Mouse (Mus musculus) c-Kit-positive CD71-positive TER-119-positive erythroid progenitor cells, embryonic 14.5 days (primary cell): ENCODE measurements around the gene Fzd5.

Experiments used
- DNase-seq: peaks from one replicate; pipeline ENCODE4 v3.0.0-alpha.2; 2013; ENCODE audit warnings: low spot score

Fzd5 gene

GRCm38 (mm10) chr1:64737502-64738179 lies at the start of gene Fzd5:
Gene Fzd5, minus strand, starts transcription at chr1:64737751.
- DNase-seq = peak; percentile 94

DNA sequence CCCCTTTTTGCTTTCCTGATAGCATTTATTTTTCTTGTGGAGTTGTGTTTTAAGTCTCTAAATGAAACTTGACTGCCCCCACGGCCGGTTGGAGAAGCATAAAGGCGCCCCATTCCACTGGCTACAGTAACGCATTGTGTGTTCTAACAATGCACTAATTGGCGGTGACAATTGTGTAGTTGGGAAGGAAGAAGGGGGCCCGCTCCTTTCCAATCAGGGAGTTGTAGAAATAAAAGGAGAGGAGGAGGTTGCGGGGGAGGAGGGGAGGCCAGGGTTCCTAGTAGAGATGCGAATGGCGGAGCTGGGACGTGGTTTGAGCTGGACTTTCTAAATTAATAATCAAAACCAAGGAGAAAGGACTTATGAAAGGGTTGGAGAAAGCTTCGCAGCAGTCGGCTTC lies 42.3 kb upstream of the Fzd5 start:
- DNase-seq = no peak

DNA sequence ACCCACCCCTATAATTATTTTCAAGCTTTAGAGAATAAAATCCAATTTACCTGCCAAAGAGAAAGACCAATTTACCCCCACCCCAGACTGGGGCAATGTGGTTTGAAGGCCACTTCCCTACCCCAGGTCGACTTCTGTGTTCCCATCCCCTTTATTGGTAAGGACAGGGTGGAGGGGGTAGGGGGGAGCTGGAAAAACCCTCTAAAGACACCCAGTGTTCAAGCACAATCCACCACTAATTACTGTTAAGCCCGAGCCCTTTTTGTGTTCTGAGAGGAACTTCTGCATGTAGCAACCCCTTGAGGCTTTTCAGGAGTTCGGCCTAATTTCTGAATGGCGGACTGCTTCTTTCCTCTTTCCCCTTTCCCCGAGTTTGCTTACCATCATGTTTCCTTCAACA lies 41.9 kb upstream of the Fzd5 start:
- DNase-seq = no peak

DNA sequence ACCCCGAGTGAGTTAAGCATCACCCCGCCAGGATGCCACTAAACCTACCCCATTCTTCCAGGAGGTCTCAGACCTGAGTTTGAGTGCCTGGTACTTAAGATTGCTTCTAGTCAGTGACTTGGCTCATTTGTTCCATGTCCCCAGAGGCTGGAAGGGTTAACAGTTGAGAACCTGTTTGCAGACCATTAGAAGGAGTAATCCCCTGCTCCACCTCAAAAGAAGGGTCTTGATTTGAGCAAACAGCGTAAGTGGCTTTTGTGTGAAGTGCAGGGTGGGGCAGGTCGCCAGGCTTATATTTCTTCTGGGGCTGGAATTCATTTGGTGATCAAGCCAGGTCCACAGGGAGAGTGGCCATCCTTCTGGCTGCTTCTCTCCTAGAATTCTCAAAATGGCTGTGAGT lies 35.8 kb upstream of the Fzd5 start:
- no peak for DNase-seq

GRCm38 (mm10) chr1:64770169-64770568 lies 32.6 kb upstream of the Fzd5 start:
- no peak for DNase-seq

- no peak for DNase-seq
Observed at GRCm38 (mm10) chr1:64761646-64762045, 24.1 kb upstream of the Fzd5 start.

DNA sequence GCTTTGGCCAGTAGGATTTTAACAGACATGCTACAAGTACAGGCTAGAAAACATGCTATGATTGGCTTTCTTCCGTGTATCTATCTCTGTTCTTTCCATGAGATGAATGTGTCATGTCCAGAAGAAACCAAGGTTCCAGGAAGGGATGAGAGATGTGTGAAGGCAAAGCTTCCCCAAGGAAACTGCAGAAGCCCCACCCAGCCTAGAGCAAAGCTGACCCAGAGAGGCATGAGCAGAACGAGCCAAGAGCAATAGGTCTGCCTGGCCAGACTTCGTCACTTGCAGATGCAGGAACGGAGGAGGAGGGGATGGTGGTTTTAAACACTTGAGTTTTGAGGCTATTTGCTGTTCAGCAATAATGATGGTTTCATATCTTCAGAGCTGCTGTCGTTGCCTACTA lies 20.2 kb upstream of the Fzd5 start:
- no peak for DNase-seq

GRCm38 (mm10) chr1:64757254-64757653 lies 19.7 kb upstream of the Fzd5 start:
- no peak for DNase-seq

DNA sequence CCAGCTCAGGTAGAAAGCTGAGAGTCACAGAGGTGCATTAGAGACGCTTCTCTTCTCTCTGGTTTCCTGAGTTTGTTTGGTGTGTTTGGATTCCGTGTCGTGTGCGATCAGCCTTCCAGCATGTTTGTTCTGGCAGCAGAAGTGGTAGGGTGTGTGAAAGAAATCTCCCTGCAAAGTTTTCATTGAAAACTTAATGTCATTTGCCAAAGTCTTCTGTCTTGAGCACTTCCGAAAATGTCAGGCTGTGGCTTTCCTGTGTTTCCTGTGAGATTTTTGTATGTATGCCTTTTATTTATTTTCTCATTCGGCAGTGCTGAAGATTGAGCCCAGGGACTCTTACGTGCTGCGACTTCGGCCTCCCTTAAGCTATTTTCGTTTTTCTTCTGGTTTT lies 19.1 kb upstream of the Fzd5 start:
- DNase-seq = no peak

GRCm38 (mm10) chr1:64755971-64756639 lies 18.6 kb upstream of the Fzd5 start:
- DNase-seq = no peak

DNA sequence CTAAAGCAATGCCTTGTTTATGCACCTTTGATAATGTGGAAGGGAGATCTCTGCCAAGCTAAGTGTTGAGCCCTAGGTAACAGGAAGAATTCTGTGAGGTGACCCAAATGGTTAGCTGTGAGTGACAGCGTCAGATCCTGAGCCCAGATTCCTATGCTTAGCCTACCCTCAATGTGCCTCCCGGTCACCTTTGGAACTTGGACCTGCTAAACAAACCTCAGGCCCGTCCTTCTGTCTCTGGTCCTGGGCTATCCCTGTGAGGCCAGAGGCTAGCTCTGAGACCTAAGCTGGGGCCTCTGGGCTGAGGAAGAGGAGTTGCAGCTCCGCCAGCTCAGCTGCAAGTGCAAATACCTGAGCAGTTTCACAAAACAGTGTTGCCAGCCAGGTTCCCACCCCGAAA lies 17.1 kb upstream of the Fzd5 start:
- DNase-seq = no peak

DNA sequence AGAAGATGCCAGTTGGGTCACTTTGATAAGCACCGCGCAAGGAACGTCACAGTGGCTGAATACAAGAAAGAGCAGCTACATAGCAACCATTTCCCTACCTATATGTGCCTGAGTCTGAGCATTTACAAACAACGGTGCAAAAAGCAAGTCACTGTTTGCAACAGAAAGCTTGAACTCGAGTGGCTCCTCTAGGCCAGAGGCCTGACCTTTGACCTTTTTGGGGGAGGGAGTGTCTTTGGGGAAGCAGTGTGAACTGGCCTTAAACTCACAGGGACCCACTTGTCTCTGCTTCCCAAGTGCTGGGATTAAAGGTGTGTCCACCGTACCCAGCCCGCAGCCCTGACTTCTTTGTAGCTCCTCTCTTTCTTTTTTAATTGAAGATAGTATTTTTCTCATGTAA lies 16.1 kb upstream of the Fzd5 start:
- no peak for DNase-seq

DNA sequence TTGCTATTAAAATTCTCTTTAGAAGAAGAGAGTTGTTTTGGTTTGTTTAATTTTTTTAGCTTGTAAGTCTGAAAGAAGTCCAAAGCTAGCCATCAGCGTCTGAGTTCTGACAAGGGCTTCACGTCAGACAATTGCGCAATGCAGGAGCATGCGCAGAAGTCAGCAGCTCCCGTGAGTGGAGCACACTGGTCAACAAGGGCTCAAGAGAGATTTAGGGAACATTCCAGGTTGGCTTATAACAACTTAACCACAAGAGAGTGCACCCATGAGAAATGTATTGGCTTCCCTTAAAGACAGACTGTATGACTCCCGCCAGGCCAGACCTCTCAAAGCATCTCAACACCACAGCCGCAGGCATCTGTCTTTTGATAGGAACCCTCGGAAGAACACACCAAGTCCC lies 15.6 kb upstream of the Fzd5 start:
- DNase-seq = no peak

DNA sequence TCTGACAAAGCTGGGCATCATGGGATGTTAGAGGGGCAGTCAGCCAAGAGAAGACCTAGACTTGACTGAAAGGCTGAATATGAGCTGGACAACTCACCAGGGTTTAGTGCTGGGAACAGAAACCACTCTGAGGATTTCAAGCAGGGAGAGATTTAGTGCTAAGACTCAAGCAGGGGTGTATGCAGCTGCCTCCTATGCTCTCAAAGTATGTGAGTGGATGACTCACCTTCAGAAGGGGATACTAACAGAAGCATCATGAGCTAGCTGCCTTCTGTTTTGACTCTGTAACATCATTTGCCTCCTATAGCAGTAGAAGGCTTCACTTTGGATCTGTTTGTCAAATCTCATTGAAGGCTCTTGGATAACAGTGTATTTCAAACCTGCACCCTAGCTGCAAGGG lies 7.1 kb upstream of the Fzd5 start:
- no peak for DNase-seq

- no peak for DNase-seq
Observed at GRCm38 (mm10) chr1:64742741-64743408, 5.3 kb upstream of the Fzd5 start.

GRCm38 (mm10) chr1:64738661-64739082 lies 1.1 kb upstream of the Fzd5 start:
- peak; percentile 67 for DNase-seq

DNA sequence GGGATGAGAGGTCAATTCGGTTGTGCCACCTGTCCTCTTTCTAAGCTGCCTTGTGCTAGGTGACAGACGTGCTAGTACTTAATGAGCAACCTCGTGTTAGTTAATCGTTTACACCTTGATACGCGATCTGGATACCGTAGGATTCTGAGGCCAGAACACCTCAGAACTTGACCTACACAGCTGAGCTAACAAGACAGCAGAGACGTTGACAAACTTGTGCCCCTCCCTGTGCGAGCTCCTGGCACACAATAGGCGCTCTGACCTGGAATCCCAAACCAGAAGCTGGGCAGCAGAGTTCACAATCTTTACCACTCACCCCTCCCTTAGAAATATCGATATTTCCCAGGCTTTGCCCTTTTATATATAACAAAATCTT lies 617 bp upstream of the Fzd5 start:
- no peak for DNase-seq

GRCm38 (mm10) chr1:64736681-64737501 lies 660 bp downstream of the Fzd5 start:
- peak; percentile 48 for DNase-seq

GRCm38 (mm10) chr1:64735781-64736680 lies 1.5 kb downstream of the Fzd5 start:
- peak; percentile 54 for DNase-seq

DNA sequence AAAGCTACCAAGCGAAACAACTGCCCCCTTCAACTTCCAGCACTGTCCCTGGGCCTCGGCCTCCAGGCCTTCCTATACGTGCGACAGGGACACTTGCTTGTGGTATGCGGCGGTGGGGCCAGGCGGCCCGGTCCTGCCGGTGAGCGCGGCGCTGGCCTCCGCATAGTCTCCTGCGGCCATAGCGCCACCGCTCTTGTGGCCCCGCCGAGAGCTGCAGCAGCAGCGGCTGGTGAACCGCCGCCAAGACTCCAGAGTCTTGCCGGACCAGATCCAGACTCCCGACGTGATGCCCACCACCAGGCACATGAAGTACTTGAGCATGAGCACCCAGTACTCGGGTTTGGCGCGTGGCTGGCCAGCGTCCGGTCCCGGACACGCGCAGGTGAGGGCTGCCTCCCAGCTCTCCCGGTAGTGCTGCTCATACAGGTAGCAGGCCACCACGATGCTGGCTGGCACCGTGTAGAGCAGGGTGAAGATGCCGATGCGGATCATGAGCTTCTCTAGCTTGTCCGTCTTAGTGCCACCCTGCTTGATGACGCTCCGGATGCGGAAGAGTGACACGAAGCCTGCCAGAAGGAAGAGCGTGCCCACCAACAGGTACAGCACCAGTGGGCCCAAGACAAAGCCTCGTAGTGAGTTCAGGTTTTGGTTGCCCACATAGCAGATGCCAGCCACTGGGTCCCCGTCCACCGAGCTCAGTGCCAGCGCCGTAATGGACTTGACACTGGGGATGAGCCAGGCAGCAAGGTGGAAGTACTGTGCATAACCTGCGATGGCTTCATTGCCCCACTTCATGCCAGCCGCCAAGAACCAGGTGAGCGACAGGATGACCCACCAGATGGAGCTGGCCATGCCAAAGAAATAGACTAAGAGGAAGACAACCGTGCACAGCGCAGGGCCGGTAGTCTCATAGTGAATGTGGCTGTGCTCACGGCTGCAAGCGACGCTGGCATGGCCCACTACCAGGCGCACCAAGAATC lies 2.5 kb downstream of the Fzd5 start:
- DNase-seq = no peak
